Mouse (Mus musculus): Measurements from ENCODE around the gene Ttc39a.
"Not testable (repeated sequence)": the region's sequence is repeated elsewhere in the genome, so short reads cannot be mapped to it uniquely, and the experiment has no call there.

The Ttc39a gene

GRCm38 (mm10) chr4:109406486-109407175, at the start of gene Ttc39a:
Gene Ttc39a, plus strand, starts transcription at chr4:109406623.
- DNase-seq: peak; percentile 54

GRCm38 (mm10) chr4:109378107-109378506, 28.3 kb upstream of the Ttc39a start:
- DNase-seq: no peak

GRCm38 (mm10) chr4:109382457-109382856, 24.0 kb upstream of the Ttc39a start:
- no peak for DNase-seq

GRCm38 (mm10) chr4:109385599-109385998, 20.8 kb upstream of the Ttc39a start:
- DNase-seq: no peak

GRCm38 (mm10) chr4:109393229-109393779, 13.1 kb upstream of the Ttc39a start:
- DNase-seq: no peak

- DNase-seq: peak; percentile 22
These were observed 12.5 kb upstream of the Ttc39a start for GRCm38 (mm10) chr4:109393902-109394301.

- no peak for DNase-seq
These were observed 11.9 kb upstream of the Ttc39a start for GRCm38 (mm10) chr4:109394314-109395074.

GRCm38 (mm10) chr4:109400366-109400980, 6.0 kb upstream of the Ttc39a start:
- no peak for DNase-seq

GRCm38 (mm10) chr4:109401176-109401689, 5.2 kb upstream of the Ttc39a start:
- DNase-seq: no peak

GRCm38 (mm10) chr4:109404908-109405307, 1.5 kb upstream of the Ttc39a start:
- not testable (repeated sequence) for DNase-seq

GRCm38 (mm10) chr4:109405415-109405814, 1.0 kb upstream of the Ttc39a start:
- no peak for DNase-seq

GRCm38 (mm10) chr4:109406054-109406485, 353 bp upstream of the Ttc39a start:
- peak; percentile 83 for DNase-seq

GRCm38 (mm10) chr4:109407176-109407520, 725 bp downstream of the Ttc39a start:
- DNase-seq: no peak

GRCm38 (mm10) chr4:109407701-109408485, 1.5 kb downstream of the Ttc39a start:
- no peak for DNase-seq

GRCm38 (mm10) chr4:109410681-109411376, 4.4 kb downstream of the Ttc39a start:
- no peak for DNase-seq

GRCm38 (mm10) chr4:109411377-109411967, 5.0 kb downstream of the Ttc39a start:
- DNase-seq: no peak

- no peak for DNase-seq
These were observed 5.8 kb downstream of the Ttc39a start for GRCm38 (mm10) chr4:109412233-109412632.

GRCm38 (mm10) chr4:109417998-109418397, 11.6 kb downstream of the Ttc39a start:
- no peak for DNase-seq

GRCm38 (mm10) chr4:109419017-109419416, 12.6 kb downstream of the Ttc39a start:
- DNase-seq: peak; percentile 72

- peak; percentile 40 for DNase-seq
These were observed 13.1 kb downstream of the Ttc39a start for GRCm38 (mm10) chr4:109419563-109419962.

- DNase-seq: no peak
These were observed 13.8 kb downstream of the Ttc39a start for GRCm38 (mm10) chr4:109420138-109420795.

Data from kidney, postnatal 14 days (tissue).